11 mouse cellular contexts compared by ENCODE assay signal in the genomic region with DNA sequence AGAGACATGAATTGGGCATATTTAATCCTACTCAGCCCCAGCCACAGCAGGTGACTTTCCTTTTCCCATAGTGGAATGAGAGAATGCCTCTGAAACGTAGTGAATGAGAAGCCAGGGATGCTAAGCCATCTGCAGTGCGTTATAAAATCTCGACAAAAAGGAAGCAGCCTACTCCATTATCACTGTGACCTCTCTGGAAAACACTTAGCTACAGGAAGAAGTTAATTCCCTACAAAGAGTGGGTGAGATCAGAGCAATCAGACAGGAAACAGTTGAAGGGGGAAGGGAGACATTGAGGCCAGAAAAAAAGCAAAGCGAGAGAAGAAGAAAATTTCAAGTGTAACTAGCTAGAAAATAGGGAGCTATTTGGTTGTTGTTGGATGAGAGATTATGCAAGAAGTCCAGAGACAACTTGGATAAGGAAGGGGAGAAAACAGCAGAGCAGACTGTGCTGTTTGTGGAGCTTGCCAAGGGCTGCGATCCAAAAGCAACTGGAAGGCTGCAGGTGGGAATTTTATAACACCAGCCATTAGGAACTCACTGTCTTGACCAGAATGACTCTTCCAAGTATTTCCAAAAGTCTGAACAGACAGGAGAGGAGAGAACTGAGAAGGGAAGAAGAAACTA.
DNase-seq lines count a peak whose midpoint lies in the region; ATAC-seq and TF ChIP-seq lines count a peak whose summit lies in the region.
"Had no signal": no experiment of that assay in that cellular context is flagged by ENCODE, and none has a peak within 500 bp of the region (broad histone marks: within the 10 kb centered on the region; RNA-seq: fewer than 3 reads in every experiment).

No protein-coding gene starts in this region.

- no peak for TF ChIP-seq CTCF in E14TG2a.4 (conservative IDR thresholded peaks at IDR 0.05; ENCODE audit: low read length)
- TF ChIP-seq CTCF in hindbrain, postnatal 0 days (IDR thresholded peaks at IDR 0.05; ENCODE audit: low read depth): no peak

- no peak overlapping the region for H3K4me3 ChIP-seq in heart, embryonic 10.5 days
- H3K4me3 ChIP-seq in E14TG2a.4 (replicated peaks; ENCODE audit: low read length): peak overlapping the region; percentile 41; the same call in 1 of the 2 replicates
- no peak overlapping the region for H3K4me3 ChIP-seq in heart, embryonic 15.5 days
- H3K4me3 ChIP-seq in hindbrain, postnatal 0 days (ENCODE audit: low read length): no peak overlapping the region
- H3K4me3 ChIP-seq: liver, embryonic 15.5 days had no signal

- H3K27ac ChIP-seq in heart, embryonic 10.5 days: no peak overlapping the region
- 0 out of 2 replicates have a peak overlapping the region, but pooled peaks have one; percentile 27 for H3K27ac ChIP-seq in heart, embryonic 15.5 days
- H3K27ac ChIP-seq in hindbrain, postnatal 0 days: no peak overlapping the region
- H3K27ac ChIP-seq: liver, embryonic 15.5 days had no signal

- H3K36me3 ChIP-seq in heart, embryonic 10.5 days: no peaks in the 10 kb centered on the region
- no peaks in the 10 kb centered on the region for H3K36me3 ChIP-seq in E14TG2a.4 (ENCODE audit: insufficient read depth, low read length)
- H3K36me3 ChIP-seq in heart, embryonic 15.5 days: no peaks in the 10 kb centered on the region
- H3K36me3 ChIP-seq in hindbrain, postnatal 0 days (ENCODE audit: insufficient read depth, low read length): no peaks in the 10 kb centered on the region
- H3K36me3 ChIP-seq: liver, embryonic 15.5 days had no signal

- no peak overlapping the region for H3K4me2 ChIP-seq in heart, embryonic 15.5 days
- H3K4me2 ChIP-seq in hindbrain, postnatal 0 days (ENCODE audit: low read depth, low read length): no peak overlapping the region
- H3K4me2 ChIP-seq: liver, embryonic 15.5 days had no signal

- H3K9me3 ChIP-seq in heart, embryonic 10.5 days: no peaks in the 10 kb centered on the region
- H3K9me3 ChIP-seq in E14TG2a.4 (ENCODE audit: low read length): no peaks in the 10 kb centered on the region
- no peaks in the 10 kb centered on the region for H3K9me3 ChIP-seq in heart, embryonic 15.5 days (replicated peaks)
- H3K9me3 ChIP-seq in hindbrain, postnatal 0 days (ENCODE audit: low read length): no peaks in the 10 kb centered on the region
- H3K9me3 ChIP-seq: liver, embryonic 15.5 days had no signal

- peak; percentile 65 to 76 for DNase-seq in heart, adult 18-20 months
- DNase-seq in heart, embryonic 10.5 days (ENCODE audit: low spot score): no peak
- DNase-seq in fat pad, adult 2 months (ENCODE audit: extremely low read depth, low read depth, low spot score): peak; percentile 36
- no peak for DNase-seq in hindbrain, postnatal 0 days (ENCODE audit: low spot score)
- no peak for DNase-seq in layer of hippocampus, adult 9-11 months
- DNase-seq: kidney, adult 9 months; thymus, postnatal 4 days had no signal

- 30% methylated on average over 5 of the region's 5 CpGs for WGBS in heart, embryonic 10.5 days
- 23% methylated on average over 5 of the region's 5 CpGs for WGBS in heart, embryonic 15.5 days
- 41% methylated on average over 5 of the region's 5 CpGs for WGBS in hindbrain, postnatal 0 days

- H3K9ac ChIP-seq in heart, embryonic 15.5 days: no peak overlapping the region
- H3K9ac ChIP-seq in hindbrain, postnatal 0 days (replicated peaks; ENCODE audit: low read length): no peak overlapping the region
- H3K9ac ChIP-seq: liver, embryonic 15.5 days had no signal

- no peak; the same call in 1 of the 2 replicates for ATAC-seq in heart, embryonic 15.5 days (replicated peaks; ENCODE audit: insufficient number of reproducible peaks, insufficient read depth, low FRiP score, low read depth)
- no peak for ATAC-seq in hindbrain, postnatal 0 days
- no peak for ATAC-seq in CD4-positive, CD25-positive, alpha-beta regulatory T cell, adult 4 months

- peaks cover 8% of the 10 kb centered on the region; the same call in 1 of the 2 replicates for H3K4me1 ChIP-seq in heart, embryonic 10.5 days
- H3K4me1 ChIP-seq in E14TG2a.4 (replicated peaks; ENCODE audit: low read depth, low read length): peaks cover 2% of the 10 kb centered on the region; the same call in 1 of the 2 replicates
- H3K4me1 ChIP-seq in heart, embryonic 15.5 days (replicated peaks): peaks cover 8% of the 10 kb centered on the region; the same call in 1 of the 2 replicates
- 0 out of 2 replicates have a peak, but pooled peaks cover 4% of the 10 kb centered on the region for H3K4me1 ChIP-seq in hindbrain, postnatal 0 days (ENCODE audit: insufficient read depth, low read length)
- H3K4me1 ChIP-seq: liver, embryonic 15.5 days had no signal

- no peaks in the 10 kb centered on the region for H3K27me3 ChIP-seq in heart, embryonic 10.5 days (ENCODE audit: insufficient read depth, poor library complexity, severe bottlenecking)
- no peaks in the 10 kb centered on the region for H3K27me3 ChIP-seq in E14TG2a.4 (ENCODE audit: insufficient read depth, low read length)
- H3K27me3 ChIP-seq in heart, embryonic 15.5 days: no peaks in the 10 kb centered on the region
- H3K27me3 ChIP-seq in hindbrain, postnatal 0 days (ENCODE audit: insufficient read depth, low read length): no peaks in the 10 kb centered on the region
- H3K27me3 ChIP-seq: liver, embryonic 15.5 days had no signal

Comparison
In these comparisons a context has a peak if more than half of its experiments do, and no peak if none do; other contexts are left out.
1. DNase-seq: peak in heart, adult 18-20 months (2 of 2) and fat pad, adult 2 months (single experiment); none in heart, embryonic 10.5 days (single experiment), hindbrain, postnatal 0 days (single experiment) and layer of hippocampus, adult 9-11 months (single experiment).